Mouse (Mus musculus) right cerebral cortex, postnatal 10 days (tissue): Measurements from ENCODE around the gene Smad3.

Experiments used
- DNase-seq, 2 experiments: peaks; one replicate each; pipeline ENCODE4 v3.0.0; 2021; ENCODE audit warnings: low spot score in 2 of 2

Gene Smad3

DNA sequence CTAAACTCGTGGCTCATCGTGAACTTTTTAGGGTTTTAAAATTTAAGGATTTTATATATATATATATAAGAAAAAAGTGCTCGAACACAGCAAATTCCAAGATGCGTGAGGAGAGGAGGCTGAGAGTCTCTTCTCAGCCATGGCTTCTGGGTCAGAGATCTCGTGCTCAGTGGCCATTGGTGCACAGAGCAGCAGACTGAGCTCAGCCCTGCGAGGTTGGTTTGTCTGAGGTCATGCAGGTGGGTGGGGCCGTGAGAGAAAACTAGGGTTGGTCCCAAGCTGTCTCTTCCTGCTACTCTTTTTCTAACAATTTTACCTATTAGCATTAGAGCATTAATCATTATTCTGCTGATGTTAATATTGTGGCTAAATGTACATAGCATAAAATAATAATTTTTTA lies 124.5 kb downstream of the Smad3 start:
- no peak for DNase-seq

DNA sequence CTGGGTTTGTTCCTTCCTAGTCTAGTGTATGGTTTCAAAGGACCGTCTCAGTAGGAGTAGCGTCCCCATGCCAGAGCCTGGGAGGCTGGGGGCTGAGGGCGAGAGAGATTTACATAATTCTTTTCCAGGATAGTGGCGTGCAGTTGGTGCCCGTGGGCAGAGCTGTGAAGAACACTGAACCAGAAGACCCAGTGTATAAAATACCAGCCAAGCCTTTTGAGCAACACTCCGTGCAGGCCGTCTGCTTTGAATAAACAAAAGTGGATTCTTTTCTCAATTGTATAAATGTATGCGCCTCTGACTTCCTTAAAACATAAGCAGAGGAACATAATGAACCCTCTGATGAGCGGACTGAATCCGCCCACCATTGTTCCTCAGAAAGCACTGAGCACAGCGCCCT lies 124.9 kb downstream of the Smad3 start:
- no peak for DNase-seq

DNA sequence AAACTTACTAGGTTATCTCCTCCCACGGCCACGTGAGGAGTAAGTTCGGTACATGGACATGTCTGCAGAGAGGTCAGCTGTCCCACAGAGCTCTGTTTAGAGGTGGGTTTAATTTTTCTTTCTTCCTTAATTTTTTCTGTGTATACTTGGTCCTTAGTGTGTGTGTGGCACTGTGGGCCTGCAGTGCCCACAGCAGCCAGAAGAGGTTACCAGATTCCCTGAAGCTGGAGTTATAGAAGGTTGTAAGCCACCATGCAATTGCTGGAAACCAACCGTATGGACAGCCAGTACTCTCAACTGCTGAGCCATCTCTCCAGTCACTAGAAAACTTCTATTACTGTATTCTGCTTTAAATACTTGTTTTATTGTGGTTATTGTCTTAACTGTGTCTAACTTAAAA lies 125.7 kb downstream of the Smad3 start:
- no peak for DNase-seq

DNA sequence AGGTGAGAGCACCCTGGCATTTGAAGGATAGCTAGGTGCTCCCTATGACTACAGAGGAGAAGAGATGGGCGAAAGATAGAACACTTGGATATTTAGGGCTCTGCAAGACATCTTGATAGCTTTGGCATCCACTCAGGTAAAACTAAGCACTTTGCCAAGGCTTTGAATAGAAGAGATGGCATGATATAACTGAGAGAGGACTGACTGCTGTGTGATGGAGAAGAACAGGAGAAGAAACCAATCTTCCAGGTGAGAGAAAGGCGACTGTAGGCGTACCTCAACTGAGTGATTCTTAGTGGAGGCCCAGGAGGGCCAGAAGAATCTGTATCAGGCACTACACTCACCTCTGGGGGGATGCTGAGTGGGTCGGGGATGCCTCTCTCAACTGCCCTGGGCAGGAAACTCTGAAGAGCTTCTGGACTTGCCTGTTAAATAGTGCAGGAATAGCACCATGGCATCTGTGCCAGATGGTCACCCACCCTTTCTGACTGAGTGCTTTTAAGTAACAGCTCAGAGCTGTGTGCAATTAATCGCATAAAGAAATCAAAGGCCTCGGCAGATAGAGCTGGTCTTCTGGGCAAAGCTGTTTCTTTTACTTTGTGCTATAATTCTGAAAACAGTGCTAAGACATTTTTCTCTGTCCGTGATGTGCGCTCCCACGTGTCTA lies 132.6 kb downstream of the Smad3 start:
- DNase-seq: no peak

DNA sequence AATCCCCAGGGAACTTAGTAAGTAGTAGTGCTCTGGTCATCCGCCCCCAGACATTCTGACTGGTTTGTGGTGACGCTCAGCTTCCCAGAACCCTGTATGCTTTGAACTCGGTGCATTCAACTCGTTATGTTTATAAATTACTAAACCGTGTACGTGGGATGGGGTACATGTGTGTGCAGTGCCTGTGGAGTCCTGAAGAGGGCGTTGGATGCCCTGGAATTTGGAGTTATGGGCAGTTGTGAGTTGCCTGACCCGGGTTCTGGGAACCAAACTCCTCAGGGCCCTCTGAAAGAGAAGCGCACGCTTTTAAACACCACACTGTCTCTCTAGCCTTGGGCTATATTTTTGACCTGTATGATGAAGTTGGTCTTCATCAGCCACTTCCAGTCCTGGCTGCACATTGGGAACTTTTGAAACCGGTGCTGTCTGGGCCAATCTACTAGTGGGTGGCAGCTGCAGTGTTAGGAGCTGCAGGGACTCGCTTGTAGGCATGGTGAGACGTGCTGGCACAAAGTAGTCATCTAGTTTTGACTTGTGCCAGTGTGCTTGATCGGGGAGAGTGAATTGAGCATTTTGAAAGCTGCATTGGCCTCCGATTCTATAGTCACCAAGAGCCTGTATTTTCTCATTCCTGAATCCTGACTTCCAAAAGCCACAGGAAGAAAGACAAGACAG lies 133.8 kb downstream of the Smad3 start:
- no peak for DNase-seq

GRCm38 (mm10) chr9:63617967-63618366 lies 139.8 kb downstream of the Smad3 start:
- DNase-seq: no peak

DNA sequence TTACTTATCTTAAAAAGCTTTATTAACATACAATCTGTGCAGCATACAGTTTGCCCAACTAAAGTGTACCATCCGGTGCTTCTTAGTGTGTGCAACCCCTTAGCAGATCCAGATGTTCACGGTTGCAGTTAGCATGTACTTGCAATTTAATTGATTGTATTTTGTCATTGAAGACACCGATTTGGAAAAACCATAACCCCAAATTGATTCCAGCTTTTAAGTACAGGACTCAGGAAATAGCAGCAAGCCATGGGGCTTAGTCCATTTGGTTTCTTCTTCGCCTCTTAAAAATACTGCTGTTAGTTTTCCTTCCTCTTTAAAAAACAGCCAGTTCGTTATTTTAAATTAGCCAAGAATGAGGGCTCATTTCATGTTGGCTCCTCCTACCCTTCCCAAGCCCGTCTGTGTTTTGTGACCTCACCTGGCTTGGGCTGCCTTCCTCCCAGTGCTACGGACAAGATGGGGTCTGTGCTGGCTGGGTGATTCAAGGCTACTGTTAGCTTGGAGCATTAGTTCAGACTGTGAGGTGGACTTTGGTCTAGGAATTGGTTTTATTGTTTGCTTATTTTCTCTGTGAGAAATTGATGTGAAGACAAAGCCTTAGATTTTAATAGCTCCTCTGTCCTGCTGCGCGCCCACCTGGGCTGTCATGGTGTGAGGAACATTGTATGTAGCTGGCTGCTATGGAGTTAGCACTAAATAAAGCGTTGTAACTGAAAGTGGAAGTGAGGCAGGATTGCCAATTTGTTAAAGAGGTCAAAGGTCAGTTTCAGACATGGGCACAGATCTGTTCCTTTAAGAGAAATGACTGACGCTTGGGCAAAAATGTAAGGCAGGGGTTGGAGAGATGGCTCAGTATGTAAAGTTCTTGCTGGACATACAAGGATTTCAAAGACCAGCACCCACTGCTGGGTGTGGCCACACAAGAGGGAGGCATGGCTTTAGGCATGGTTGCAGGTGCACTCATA lies 143.5 kb downstream of the Smad3 start:
- no peak for DNase-seq

GRCm38 (mm10) chr9:63613569-63613968 lies 144.2 kb downstream of the Smad3 start:
- no peak for DNase-seq

- DNase-seq: no peak
Observed at GRCm38 (mm10) chr9:63612565-63613515, 145.0 kb downstream of the Smad3 start.

DNA sequence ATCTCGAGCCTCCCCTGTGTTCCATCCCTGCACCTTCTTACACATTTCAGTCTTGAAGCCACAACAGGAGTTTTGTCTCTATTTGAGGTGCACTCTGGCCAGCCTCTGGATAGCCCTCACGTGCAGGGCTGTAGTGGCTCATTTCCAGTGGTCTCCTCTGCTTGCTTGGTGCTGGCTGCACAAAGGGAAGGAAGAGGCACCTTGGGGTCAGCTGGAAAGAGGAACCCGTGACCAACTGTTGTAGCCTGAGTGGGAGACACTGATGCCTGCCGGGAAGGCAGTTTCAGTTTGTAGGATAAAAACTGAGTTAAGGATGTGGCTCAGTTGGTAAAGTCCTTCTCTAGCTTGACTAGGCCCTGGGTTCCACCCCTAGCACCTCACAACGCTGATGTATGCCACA lies 145.8 kb downstream of the Smad3 start:
- DNase-seq: no peak

DNA sequence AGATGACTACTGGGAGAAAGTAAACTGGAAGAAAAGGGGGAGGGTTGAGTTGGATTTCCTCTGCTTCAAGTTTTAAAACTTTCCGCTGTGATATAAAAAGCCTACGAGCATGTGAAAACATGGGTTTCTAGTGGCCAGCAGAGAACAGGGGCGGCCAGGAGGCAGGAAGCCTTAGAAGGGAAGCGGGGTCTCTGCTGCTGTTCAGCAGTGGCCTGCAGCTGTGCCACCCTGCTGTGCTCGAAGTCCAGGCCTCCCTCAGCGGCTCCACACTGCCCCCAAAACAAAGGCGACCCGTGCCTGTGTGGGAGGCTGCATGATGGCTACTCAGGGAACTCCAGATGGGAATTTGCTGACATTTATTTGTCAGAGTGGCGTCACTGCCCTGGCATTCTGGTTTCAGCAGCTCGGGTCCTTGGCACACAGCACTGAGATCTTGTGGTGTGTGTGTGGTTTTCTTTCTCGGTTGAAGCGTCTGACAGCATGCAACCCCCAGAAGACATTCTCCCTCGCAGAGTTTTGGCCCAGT lies 146.9 kb downstream of the Smad3 start:
- DNase-seq: no peak

DNA sequence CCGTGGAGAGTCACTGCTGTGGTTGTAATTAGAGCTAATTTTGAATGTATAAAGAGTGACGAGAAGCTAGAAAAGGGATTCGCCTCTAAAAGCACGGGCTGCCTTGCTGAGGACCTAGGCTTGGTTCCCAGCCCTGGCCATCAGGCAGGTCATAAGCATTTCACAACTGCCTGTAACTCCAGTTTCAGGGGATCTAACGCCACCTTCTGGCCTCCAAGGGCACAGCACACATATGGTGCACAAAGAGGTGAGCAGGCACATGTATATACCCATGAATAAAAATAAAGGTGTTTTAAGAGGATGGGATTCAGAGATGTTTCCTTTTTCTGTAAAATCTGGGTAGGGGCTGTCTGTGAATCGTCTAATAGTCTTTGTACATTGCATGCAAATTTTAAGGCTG lies 147.6 kb downstream of the Smad3 start:
- no peak for DNase-seq

GRCm38 (mm10) chr9:63609776-63610175 lies 148.0 kb downstream of the Smad3 start:
- DNase-seq: no peak

DNA sequence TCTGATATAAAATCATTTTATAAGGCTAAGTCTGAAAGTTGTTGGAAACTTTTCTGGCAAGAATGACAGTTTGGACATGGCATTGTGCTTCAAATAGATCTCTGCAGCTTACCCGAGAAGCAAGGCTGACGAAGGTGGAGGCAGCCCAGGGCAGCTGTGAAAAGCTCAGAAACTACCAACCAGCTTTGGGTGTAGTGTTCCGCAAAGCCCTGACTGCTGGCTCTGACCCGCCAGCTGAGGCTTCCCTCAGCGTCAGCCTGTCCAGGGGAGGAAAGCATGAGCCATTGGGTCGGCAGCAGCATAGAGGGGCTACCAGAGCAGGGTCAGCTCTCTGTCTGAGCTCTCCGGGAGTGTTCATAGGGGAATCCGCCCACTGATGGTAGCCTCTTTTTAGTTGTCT lies 148.5 kb downstream of the Smad3 start:
- DNase-seq: no peak

GRCm38 (mm10) chr9:63608006-63608405 lies 149.8 kb downstream of the Smad3 start:
- no peak for DNase-seq

DNA sequence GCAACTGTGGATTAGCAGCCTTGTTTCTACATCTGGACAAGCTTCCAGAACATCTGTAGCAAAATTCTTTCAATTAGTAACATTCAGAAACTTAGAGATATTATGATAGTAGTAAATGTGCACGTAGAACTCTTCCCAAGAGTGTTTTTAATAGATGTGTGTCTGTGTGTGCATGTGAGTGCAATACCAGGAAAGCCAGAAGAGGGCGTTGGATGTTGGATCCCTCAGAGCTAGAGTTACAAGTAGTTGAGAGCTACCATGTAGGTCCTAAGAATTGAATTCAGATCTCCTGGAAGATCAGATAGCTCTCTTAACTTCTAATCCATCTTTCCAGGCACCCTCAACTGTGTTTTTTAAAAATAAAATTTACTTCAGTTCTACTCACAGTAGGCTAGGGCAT lies 151.2 kb downstream of the Smad3 start:
- no peak for DNase-seq

DNA sequence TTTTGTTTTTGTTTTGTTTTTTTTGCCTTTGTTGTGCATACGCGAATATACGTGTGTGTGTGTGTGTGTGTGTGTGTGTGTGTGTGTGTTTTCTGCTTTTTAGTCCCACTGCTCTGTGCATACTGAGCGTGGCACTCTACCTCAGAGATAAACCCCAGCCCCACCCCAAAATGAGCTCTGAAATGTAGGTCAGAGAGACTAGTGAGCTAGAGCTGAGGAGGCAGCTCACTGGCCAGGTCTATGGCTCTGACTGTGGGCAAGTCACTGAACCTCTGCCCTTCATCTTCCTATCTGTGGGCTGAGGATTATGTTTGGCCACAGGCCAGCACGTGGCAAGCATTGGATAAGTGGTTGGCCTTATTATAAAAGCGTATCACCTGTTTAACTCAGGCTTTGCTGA lies 153.9 kb downstream of the Smad3 start:
- no peak for DNase-seq

DNA sequence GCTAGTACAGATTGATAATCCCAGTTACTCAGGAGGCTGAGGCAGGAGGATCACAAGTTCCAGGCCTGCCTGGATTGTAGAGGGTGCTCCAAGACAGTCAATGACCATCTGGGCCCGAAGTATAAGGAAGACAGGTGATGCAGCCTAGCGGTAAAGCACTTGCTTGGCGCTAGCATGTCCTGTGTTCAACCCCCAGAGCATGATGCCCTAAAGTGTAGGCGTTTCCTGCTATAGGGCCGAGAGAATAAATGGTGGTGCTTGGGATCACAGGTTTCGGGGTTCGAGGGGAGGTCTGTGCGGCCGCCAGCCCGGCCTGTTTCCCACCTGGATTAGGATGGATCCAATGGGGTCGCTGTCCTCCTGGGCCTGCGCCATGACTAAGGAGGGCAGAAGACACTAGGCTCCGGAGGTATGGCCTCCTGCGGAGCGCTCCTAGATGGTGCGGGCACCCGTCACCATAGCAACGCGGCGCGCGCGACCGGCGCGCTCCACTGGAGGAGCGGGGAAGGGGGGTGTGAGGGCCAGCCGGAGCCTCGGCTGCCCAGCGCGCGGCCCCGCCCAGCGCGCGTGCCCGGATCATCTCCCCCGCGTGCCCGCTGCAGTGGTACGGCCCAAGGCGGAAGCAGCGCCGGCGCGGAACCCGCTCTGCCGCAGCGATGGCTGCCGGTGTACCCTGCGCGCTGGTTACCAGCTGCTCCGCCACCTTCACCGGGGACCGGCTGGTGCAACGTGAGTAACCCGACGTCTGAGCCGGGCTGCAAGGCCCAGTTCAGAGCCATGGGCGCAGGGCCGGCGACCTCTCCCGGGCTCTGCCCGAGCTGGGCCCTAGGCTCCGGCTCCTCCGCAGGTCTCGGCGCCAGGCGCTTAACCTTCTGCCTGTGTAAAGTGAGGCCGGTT lies 155.5 kb downstream of the Smad3 start, which contains the start of the genes Iqch and Aagab:
Gene Iqch, minus strand, starts transcription at position 451 of the 897 bp plus-strand sequence.
Gene Aagab, plus strand, starts transcription at position 618 of the 897 bp plus-strand sequence.
- peak; percentile 97 to 98 for DNase-seq
